Mouse (Mus musculus) testis, adult 2 months (tissue): ENCODE measurements around the gene Gabrb1.

Source experiments
- CTCF ChIP-seq: fragments of 200-500 bp; IDR thresholded peaks from 2 replicates; pipeline ENCODE4 v1.5.1; 2012; ENCODE audit warnings: low read depth, mild to moderate bottlenecking, inconsistent platforms, low read length, moderate library complexity; ENCODE audit not compliant: control insufficient read depth, insufficient read depth, insufficient replicate concordance
- POLR2A ChIP-seq: fragments of 200-500 bp; IDR thresholded peaks from 2 replicates; pipeline ENCODE4 v1.6.1; 2012; ENCODE audit warnings: low read depth, mild to moderate bottlenecking, inconsistent platforms, low read length, moderate library complexity; ENCODE audit not compliant: control insufficient read depth

DNA sequence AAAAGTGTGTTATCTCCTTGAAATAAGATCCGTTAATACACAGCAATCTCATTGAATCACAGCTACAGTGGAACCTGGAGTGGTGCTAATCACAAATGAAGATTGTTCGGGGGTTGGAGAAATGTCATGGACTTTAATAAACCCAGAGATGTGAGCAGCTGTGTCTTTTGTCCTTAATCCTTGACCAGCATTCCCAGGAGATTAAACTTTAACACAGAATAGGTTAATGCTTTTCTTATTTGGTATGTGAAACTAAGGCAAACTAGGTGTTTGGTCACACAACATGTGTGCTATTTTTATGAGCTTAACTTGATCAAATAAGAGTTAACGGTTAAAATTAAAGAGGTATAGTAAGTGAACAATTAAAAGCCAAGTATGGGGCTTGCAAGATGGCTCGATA, 341.6 kb downstream of the Gabrb1 start:
- TF ChIP-seq POLR2A (no peak), CTCF (no peak)
